Comparison of ENCODE assay signal across 18 mouse cellular contexts in genomic region chr15:26378879-26379278, GRCm38 (mm10).
"Had no signal": no experiment of that assay in that cellular context is flagged by ENCODE, and none has a peak within 500 bp of the region (broad histone marks: within the 10 kb centered on the region; RNA-seq: fewer than 3 reads in every experiment).

No protein-coding gene starts in this region.

- H3K27ac ChIP-seq: lung, embryonic 15.5 days; macrophage; midbrain, embryonic 13.5 days; midbrain, embryonic 15.5 days; neural tube, embryonic 13.5 days; neural tube, embryonic 15.5 days had no signal

- H3K36me3 ChIP-seq: lung, embryonic 15.5 days; midbrain, embryonic 13.5 days; midbrain, embryonic 15.5 days; neural tube, embryonic 13.5 days; neural tube, embryonic 15.5 days had no signal

- H3K9me3 ChIP-seq: lung, embryonic 15.5 days; megakaryocyte, embryonic 14.5 days; midbrain, embryonic 13.5 days; midbrain, embryonic 15.5 days; neural tube, embryonic 13.5 days; neural tube, embryonic 15.5 days had no signal

- H3K27me3 ChIP-seq: lung, embryonic 15.5 days; megakaryocyte, embryonic 14.5 days; midbrain, embryonic 13.5 days; midbrain, embryonic 15.5 days; neural tube, embryonic 13.5 days; neural tube, embryonic 15.5 days had no signal

- ATAC-seq: liver, postnatal 0 days; lung, postnatal 0 days; midbrain, embryonic 13.5 days; midbrain, embryonic 15.5 days had no signal

- H3K4me1 ChIP-seq: lung, embryonic 15.5 days; megakaryocyte, embryonic 14.5 days; midbrain, embryonic 13.5 days; midbrain, embryonic 15.5 days; neural tube, embryonic 13.5 days; neural tube, embryonic 15.5 days had no signal

- H3K4me3 ChIP-seq: lung, embryonic 15.5 days; megakaryocyte, embryonic 14.5 days; midbrain, embryonic 13.5 days; midbrain, embryonic 15.5 days; neural tube, embryonic 13.5 days; neural tube, embryonic 15.5 days had no signal

- H3K4me2 ChIP-seq: lung, embryonic 15.5 days; midbrain, embryonic 11.5 days; midbrain, embryonic 13.5 days; midbrain, embryonic 15.5 days; neural tube, embryonic 13.5 days; neural tube, embryonic 15.5 days had no signal

- H3K9ac ChIP-seq: liver, postnatal 0 days; lung, embryonic 15.5 days; midbrain, embryonic 13.5 days; midbrain, embryonic 15.5 days; neural tube, embryonic 13.5 days; neural tube, embryonic 15.5 days had no signal

- DNase-seq: liver, postnatal 0 days; lung, adult 2 months; lung, postnatal 14 days; lung, postnatal 36 days; retina, postnatal 1 day; right cerebral cortex, adult 18-20 months; thymus, adult 18-20 months; thymus, postnatal 14 days; thymus, postnatal 36 days had no signal
